Mouse (Mus musculus) midbrain, embryonic 16.5 days (tissue): ENCODE measurements around the gene Eya4. TPM values are rescaled to one million over a fixed set of nuclear protein-coding genes. Genes with fewer than 3 reads are reported as not detected.

ENCODE experiments used
- ATAC-seq: fragments of 200-750 bp; cut with Nextera tagmentation; 2 replicates; pipeline ENCODE4 v1.8.0; 2017; ENCODE audit warnings: moderate TSS enrichment
- H3K27ac ChIP-seq: fragments of 300-500 bp; sonication (generic); 2 replicates; pipeline ENCODE4 v1.5.1; 2014; ENCODE audit warnings: mild to moderate bottlenecking, low read length, mixed read lengths
- H3K27me3 ChIP-seq: fragments of 300-500 bp; sonication (generic); 2 replicates; pipeline ENCODE4 v1.6.1; 2014; ENCODE audit warnings: low read depth, low read length, mixed read lengths; ENCODE audit not compliant: control insufficient read depth, insufficient read depth
- H3K36me3 ChIP-seq: fragments of 300-500 bp; sonication (generic); 2 replicates; pipeline ENCODE4 v1.6.1; 2014; ENCODE audit warnings: mild to moderate bottlenecking, low read length, moderate library complexity, mixed read lengths; ENCODE audit not compliant: control insufficient read depth, insufficient read depth
- H3K4me1 ChIP-seq: fragments of 300-500 bp; sonication (generic); 2 replicates; pipeline ENCODE4 v1.6.1; 2014; ENCODE audit warnings: mild to moderate bottlenecking, low read length, mixed read lengths; ENCODE audit not compliant: control insufficient read depth, insufficient read depth
- H3K4me2 ChIP-seq: fragments of 300-500 bp; sonication (generic); 2 replicates; pipeline ENCODE4 v1.6.1; 2014; ENCODE audit warnings: mild to moderate bottlenecking, low read length, mixed read lengths
- H3K4me3 ChIP-seq: fragments of 300-500 bp; sonication (generic); 2 replicates; pipeline ENCODE4 v1.5.1; 2014; ENCODE audit warnings: low read depth, mild to moderate bottlenecking, low read length, moderate library complexity, mixed read lengths
- H3K9ac ChIP-seq: fragments of 300-500 bp; sonication (generic); 2 replicates; pipeline ENCODE4 v1.6.1; 2014; ENCODE audit warnings: low read depth, low read length, mixed read lengths
- H3K9me3 ChIP-seq: fragments of 300-500 bp; sonication (generic); replicated peaks from 2 replicates; pipeline ENCODE4 v1.6.1; 2014; ENCODE audit warnings: mild to moderate bottlenecking, low read length, mixed read lengths; ENCODE audit not compliant: control insufficient read depth, poor library complexity, severe bottlenecking
- WGBS: fragments of 180-500 bp; shearing (Covaris S2); extraction: QIAGEN DNeasy Blood & Tissue Kit; methylation state at CpG from one replicate; pipeline ENCODE4 v1.1.7; 2014; 5-methylcytosine and 5-hydroxymethylcytosine counted together
- polyA plus RNA-seq: library from polyadenylated mRNA; unstranded; fragments of >200 nt; fragmentation: Nextera tagmentation; extraction: Ambion mirVana; gene quantifications from 2 replicates; pipeline ENCODE4 v1.2.1, GENCODE M21; 2015

Gene Eya4
- polyA plus RNA-seq, 1 experiment from 2014 or later = 0.50 TPM

DNA sequence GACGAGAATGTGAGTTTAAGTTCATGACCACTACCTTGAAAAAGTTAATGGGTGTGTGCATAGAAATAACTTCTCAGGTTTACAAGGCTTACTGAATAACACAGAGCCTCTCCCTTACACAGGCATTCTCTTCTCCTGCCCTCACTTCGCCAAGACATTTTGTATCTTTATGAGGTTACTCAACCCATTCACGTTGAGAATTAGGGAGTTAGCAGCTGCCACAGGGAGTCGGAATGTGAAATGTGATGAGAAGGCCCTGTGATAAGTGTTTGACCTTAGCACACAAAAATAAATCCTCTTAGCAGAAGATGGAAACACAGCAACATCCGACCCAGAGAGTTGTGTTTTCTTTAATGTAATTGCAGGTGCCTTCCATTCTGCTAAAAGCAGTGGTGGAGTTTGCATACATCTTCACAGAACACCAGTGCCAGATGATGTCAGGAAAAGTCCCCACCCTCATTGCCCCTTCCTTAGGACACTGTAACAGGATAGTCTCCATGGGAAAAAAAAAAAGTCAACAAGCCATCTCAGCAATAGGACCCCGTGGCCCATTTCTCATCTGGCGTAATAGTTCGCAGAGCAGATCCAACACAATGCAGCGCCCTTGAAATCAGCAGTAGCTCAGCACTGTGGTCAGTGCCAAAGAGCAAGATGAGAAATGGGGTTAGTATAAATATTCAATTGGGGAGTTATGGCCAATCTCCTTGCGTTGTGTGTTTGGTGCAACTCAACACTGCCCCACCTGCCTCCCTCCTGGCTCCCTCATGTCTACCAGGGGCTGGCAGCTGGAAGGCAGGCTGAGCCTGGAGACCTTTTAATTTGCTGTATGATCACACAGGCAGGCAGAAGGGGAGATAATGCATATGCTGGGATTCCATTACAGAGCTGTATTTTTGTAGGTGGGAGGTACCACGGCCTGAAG is 168.8 kb downstream of the Eya4 start:
- no peaks in the 10 kb centered on the region for H3K9me3 ChIP-seq
- 88% methylated on average over 11 of the region's 11 CpGs for WGBS
- H3K27ac ChIP-seq = no peak overlapping the region
- no peak overlapping the region for H3K9ac ChIP-seq
- H3K4me3 ChIP-seq = no peak overlapping the region
- no peaks in the 10 kb centered on the region for H3K4me1 ChIP-seq
- no peaks in the 10 kb centered on the region for H3K36me3 ChIP-seq
- no peak for ATAC-seq
- no peak overlapping the region for H3K4me2 ChIP-seq
- no peaks in the 10 kb centered on the region for H3K27me3 ChIP-seq

DNA sequence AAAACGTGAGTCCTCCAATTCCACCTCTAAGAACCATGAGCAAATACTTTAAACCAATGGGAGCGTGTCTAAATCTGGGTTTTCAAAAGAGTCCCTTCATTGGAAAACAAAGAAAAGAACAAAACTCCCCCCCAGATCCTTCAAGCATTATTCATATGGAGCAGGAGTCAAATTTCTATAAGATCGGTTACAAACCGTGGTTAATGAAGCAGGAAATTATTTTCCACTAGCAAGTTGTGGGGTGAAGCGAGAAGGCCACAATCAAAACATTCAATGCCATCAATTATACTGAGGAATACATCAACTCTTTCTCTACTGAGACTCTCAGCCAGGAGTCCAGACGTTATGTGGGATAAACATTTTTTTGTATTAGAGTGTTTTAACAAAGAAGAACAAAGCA is 171.3 kb downstream of the Eya4 start:
- no peaks in the 10 kb centered on the region for H3K36me3 ChIP-seq
- H3K9me3 ChIP-seq = no peaks in the 10 kb centered on the region
- no peak overlapping the region for H3K27ac ChIP-seq
- no peak for ATAC-seq
- H3K4me3 ChIP-seq = no peak overlapping the region
- H3K9ac ChIP-seq = no peak overlapping the region
- H3K27me3 ChIP-seq = no peaks in the 10 kb centered on the region
- 16% methylated on average over 6 of the region's 6 CpGs for WGBS
- no peak overlapping the region for H3K4me2 ChIP-seq
- no peaks in the 10 kb centered on the region for H3K4me1 ChIP-seq

DNA sequence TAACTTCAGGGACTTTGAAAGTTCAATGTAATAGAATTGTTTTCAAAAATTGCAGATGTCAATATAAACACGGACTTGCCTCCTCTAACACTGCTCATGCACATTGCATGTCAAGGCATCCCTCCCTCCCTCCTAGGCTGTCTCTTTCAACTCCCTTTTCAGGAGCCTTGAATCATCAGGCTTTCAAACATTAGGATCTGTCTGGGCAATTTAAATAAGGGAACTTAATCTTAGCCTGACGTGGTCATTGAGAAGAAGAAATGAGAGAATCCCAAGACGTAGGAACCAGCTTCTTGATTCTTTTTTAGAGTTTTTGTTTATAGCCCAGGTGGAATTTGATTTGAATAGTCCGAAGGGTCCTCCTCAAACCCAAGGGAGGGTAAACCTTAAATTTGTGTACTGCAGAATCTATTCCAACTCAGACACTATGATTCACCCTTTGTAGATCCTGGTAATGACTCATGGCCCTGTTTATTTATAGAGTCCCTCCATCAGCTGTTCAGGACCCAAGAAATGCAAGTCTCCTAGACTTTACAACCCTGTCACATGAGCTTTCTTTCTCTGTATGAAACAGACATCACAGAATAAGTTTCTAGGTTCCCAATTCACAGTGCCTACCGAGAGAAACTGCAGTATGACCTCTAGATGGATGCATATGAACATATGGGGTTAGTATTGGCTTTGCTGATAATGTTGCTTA is 173.1 kb downstream of the Eya4 start:
- H3K9me3 ChIP-seq = no peaks in the 10 kb centered on the region
- H3K4me3 ChIP-seq = no peak overlapping the region
- 75% methylated on average over 5 of the region's 5 CpGs for WGBS
- H3K36me3 ChIP-seq = no peaks in the 10 kb centered on the region
- no peak for ATAC-seq
- no peaks in the 10 kb centered on the region for H3K4me1 ChIP-seq
- no peak overlapping the region for H3K4me2 ChIP-seq
- no peak overlapping the region for H3K9ac ChIP-seq
- H3K27me3 ChIP-seq = no peaks in the 10 kb centered on the region
- no peak overlapping the region for H3K27ac ChIP-seq

- H3K9ac ChIP-seq = no peak overlapping the region
- H3K4me3 ChIP-seq = no peak overlapping the region
- no peaks in the 10 kb centered on the region for H3K27me3 ChIP-seq
- 79% methylated on average over 8 of the region's 8 CpGs for WGBS
- H3K4me2 ChIP-seq = no peak overlapping the region
- H3K27ac ChIP-seq = no peak overlapping the region
- H3K4me1 ChIP-seq = no peaks in the 10 kb centered on the region
- no peak for ATAC-seq
- no peaks in the 10 kb centered on the region for H3K36me3 ChIP-seq
- H3K9me3 ChIP-seq = no peaks in the 10 kb centered on the region
Observed at GRCm38 (mm10) chr10:23176666-23177346, 173.8 kb downstream of the Eya4 start.

GRCm38 (mm10) chr10:23171541-23171940 is 179.0 kb downstream of the Eya4 start:
- no peak for ATAC-seq
- Histone ChIP-seq H3K27ac (no peak overlapping the region), H3K27me3 (no peaks in the 10 kb centered on the region), H3K4me2 (no peak overlapping the region), H3K36me3 (no peaks in the 10 kb centered on the region), H3K4me3 (no peak overlapping the region), H3K4me1 (no peaks in the 10 kb centered on the region), H3K9me3 (no peaks in the 10 kb centered on the region), H3K9ac (no peak overlapping the region)
- 79% methylated on average over 7 of the region's 7 CpGs for WGBS

DNA sequence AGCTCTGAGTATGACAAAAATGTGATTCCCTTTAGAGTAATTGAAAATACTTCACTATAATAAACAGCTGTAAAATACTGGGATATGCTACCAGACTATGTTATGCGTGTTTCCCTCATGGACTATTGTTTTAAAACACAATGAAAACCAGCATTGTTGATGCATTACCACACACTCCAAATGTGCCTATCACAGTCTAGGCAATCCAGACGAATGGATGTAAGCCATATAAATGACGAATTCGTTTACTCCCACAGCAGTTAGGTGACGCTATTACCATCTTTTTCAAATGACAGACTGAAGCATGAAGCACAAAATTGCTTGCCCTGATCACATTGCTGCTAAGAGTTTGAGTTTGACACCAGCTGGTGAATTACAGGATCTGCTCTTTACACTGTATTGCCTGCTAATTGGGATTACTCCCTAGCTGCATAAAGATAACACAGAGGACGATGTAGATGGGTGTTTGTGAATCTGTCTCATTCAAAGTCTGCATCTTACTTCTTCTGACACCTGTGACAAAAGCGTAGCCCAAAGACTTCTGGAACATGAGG is 185.4 kb downstream of the Eya4 start:
- H3K36me3 ChIP-seq = no peaks in the 10 kb centered on the region
- no peaks in the 10 kb centered on the region for H3K9me3 ChIP-seq
- H3K4me3 ChIP-seq = no peak overlapping the region
- no peak overlapping the region for H3K4me2 ChIP-seq
- H3K4me1 ChIP-seq = no peaks in the 10 kb centered on the region
- 69% methylated on average over 7 of the region's 7 CpGs for WGBS
- H3K27ac ChIP-seq = no peak overlapping the region
- no peak overlapping the region for H3K9ac ChIP-seq
- ATAC-seq = no peak
- no peaks in the 10 kb centered on the region for H3K27me3 ChIP-seq

DNA sequence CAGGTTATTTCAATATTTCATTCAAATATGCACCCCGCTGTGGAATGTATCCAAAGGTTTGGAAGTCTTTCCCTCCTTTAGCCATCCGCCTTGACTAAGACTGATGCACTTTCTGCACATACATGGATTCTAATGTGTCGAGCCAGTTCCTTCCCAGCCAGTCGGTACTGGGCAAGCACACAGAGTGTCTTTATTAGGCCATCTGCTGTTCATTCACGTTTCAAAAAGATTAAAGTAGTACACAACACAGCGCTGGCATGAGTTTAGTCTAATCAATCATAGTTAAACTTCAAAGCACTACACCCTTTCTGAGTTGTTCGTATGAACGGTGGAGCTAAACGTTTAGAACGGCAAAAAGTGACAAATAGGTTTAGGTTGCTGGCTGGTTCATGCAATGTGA is 190.7 kb downstream of the Eya4 start:
- H3K4me2 ChIP-seq = no peak overlapping the region
- ATAC-seq = no peak
- H3K27ac ChIP-seq = no peak overlapping the region
- H3K9me3 ChIP-seq = no peaks in the 10 kb centered on the region
- H3K36me3 ChIP-seq = no peaks in the 10 kb centered on the region
- H3K9ac ChIP-seq = no peak overlapping the region
- no peaks in the 10 kb centered on the region for H3K4me1 ChIP-seq
- no peaks in the 10 kb centered on the region for H3K27me3 ChIP-seq
- H3K4me3 ChIP-seq = no peak overlapping the region
- 66% methylated on average over 10 of the region's 10 CpGs for WGBS

GRCm38 (mm10) chr10:23159138-23159537 is 191.4 kb downstream of the Eya4 start:
- WGBS = 86% methylated on average over 11 of the region's 11 CpGs
- H3K9me3 ChIP-seq = no peaks in the 10 kb centered on the region
- H3K4me3 ChIP-seq = no peak overlapping the region
- no peak for ATAC-seq
- no peaks in the 10 kb centered on the region for H3K27me3 ChIP-seq
- H3K36me3 ChIP-seq = no peaks in the 10 kb centered on the region
- H3K4me1 ChIP-seq = no peaks in the 10 kb centered on the region
- H3K4me2 ChIP-seq = no peak overlapping the region
- no peak overlapping the region for H3K9ac ChIP-seq
- no peak overlapping the region for H3K27ac ChIP-seq
